Mouse (Mus musculus) embryo, embryonic 11.5 days (tissue): ENCODE results near the gene Ints4.
A peak's percentile ranks its signal among the peaks of the same experiment; 100 is the strongest.
"Not testable (repeated sequence)": the region's sequence is repeated elsewhere in the genome, so short reads cannot be mapped to it uniquely, and the experiment has no call there.

ENCODE experiments used
- DNase-seq: peaks from one replicate; pipeline ENCODE4 v3.0.0-alpha.2; 2012; ENCODE audit warnings: low read depth, low spot score

Ints4 gene

GRCm38 (mm10) chr7:97480821-97481339 is at the start of gene Ints4:
TSS of gene Ints4 (plus strand) at chr7:97480956.
- peak; percentile 83 for DNase-seq

- DNase-seq, result not testable (repeated sequence)
Measured at GRCm38 (mm10) chr7:97433517-97433916, 47.2 kb upstream of the Ints4 start.

GRCm38 (mm10) chr7:97434517-97434916 is 46.2 kb upstream of the Ints4 start:
- DNase-seq, result no peak

GRCm38 (mm10) chr7:97438986-97439385 is 41.8 kb upstream of the Ints4 start:
- no peak for DNase-seq

- DNase-seq, result no peak
Measured at GRCm38 (mm10) chr7:97446171-97446925, 34.4 kb upstream of the Ints4 start.

GRCm38 (mm10) chr7:97447050-97447531 is 33.7 kb upstream of the Ints4 start:
- DNase-seq, result no peak

GRCm38 (mm10) chr7:97451023-97451422 is 29.7 kb upstream of the Ints4 start, which contains the start of gene Kctd14:
TSS of gene Kctd14 (plus strand) at chr7:97451323.
- DNase-seq, result not testable (repeated sequence)

- DNase-seq, result no peak
Measured at GRCm38 (mm10) chr7:97452196-97452595, 28.6 kb upstream of the Ints4 start.

- peak; percentile 17 for DNase-seq
Measured at GRCm38 (mm10) chr7:97453141-97453921, 27.4 kb upstream of the Ints4 start.

GRCm38 (mm10) chr7:97454795-97455194 is 26.0 kb upstream of the Ints4 start:
- DNase-seq, result no peak

GRCm38 (mm10) chr7:97455577-97455976 is 25.2 kb upstream of the Ints4 start:
- no peak for DNase-seq

- no peak for DNase-seq
Measured at GRCm38 (mm10) chr7:97473001-97473400, 7.8 kb upstream of the Ints4 start.

- DNase-seq, result no peak
Measured at GRCm38 (mm10) chr7:97479349-97479748, 1.4 kb upstream of the Ints4 start.

- no peak for DNase-seq
Measured at GRCm38 (mm10) chr7:97480290-97480689, 466 bp upstream of the Ints4 start.

GRCm38 (mm10) chr7:97483378-97483777 is 2.6 kb downstream of the Ints4 start:
- DNase-seq, result no peak

- no peak for DNase-seq
Measured at GRCm38 (mm10) chr7:97491157-97491556, 10.4 kb downstream of the Ints4 start.

- DNase-seq, result no peak
Measured at GRCm38 (mm10) chr7:97492420-97492819, 11.7 kb downstream of the Ints4 start.

GRCm38 (mm10) chr7:97495052-97495451 is 14.3 kb downstream of the Ints4 start:
- DNase-seq, result no peak

- no peak for DNase-seq
Measured at GRCm38 (mm10) chr7:97500555-97501209, 19.9 kb downstream of the Ints4 start.

GRCm38 (mm10) chr7:97514786-97515185 is 34.0 kb downstream of the Ints4 start:
- no peak for DNase-seq

- DNase-seq, result no peak
Measured at GRCm38 (mm10) chr7:97519935-97520334, 39.2 kb downstream of the Ints4 start.

- no peak for DNase-seq
Measured at GRCm38 (mm10) chr7:97535531-97535930, 54.8 kb downstream of the Ints4 start.
